Mouse (Mus musculus) liver, embryonic 14.5 days (tissue): ENCODE results near the gene Man2a1.

Source experiments
- CTCF ChIP-seq: IDR thresholded peaks from 2 replicates; pipeline ENCODE4 v1.5.1; 2016; ENCODE audit warnings: antibody characterized with exemption, low read depth, control low read depth
- EP300 ChIP-seq: IDR thresholded peaks from 2 replicates; pipeline ENCODE4 v1.6.1; 2016; ENCODE audit warnings: antibody characterized with exemption, low read depth

DNA sequence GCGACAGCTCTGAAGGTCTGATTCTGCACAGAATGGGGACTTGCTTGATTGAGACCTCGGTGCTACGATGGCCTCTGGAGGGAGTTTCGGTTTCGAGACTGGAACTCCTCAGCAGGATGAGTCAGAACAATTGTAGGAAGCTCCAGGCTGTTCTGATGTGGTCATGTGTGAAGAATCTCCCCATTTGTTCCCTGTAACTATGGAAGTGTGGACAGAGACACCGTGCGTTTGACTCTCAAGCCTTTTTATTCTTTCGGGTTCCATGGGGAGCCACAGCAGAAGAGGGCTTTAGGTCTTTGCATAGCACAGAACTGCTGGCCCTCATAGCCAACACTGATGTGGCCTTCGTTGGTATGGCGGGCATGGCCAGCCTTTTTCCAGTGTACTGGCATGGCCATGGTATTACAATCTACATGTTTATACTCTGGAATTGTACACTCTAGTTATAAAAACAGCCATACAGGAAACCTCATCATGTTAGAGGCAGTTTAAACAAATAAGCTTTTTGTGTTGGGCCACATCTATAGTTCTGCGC is 21.9 kb downstream of the Man2a1 start:
- TF ChIP-seq CTCF (no peak), EP300 (no peak)
